Mouse (Mus musculus): ENCODE data around the gene Plagl2.

DNA sequence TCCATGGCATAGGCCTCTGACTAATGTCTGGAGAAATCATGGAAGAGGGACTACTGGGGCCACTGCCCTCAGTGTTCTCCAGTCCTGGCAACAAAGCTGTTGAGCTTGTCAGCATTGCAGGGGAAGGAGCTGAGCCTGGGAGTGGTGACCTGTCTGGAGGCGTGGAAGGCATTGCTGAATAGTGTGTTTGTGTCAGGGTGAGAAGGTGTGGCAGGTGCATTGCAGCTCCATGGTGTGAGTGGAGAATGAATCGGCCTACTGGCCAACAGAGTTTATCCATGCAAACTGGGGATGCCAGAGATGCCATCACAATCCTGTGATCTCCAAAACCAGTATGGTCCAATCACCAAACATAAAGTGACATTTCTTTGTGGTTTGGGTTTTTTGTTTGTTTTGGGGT, 15.4 kb upstream of the Plagl2 start:
- TF ChIP-seq CTCF (IDR thresholded peaks at IDR 0.05; ENCODE audit: borderline replicate concordance, extremely low read depth, insufficient read depth, insufficient read length) (no peak), POLR2A (IDR thresholded peaks at IDR 0.05; ENCODE audit: borderline replicate concordance, extremely low read depth, insufficient read depth, insufficient read length, poor library complexity, severe bottlenecking) (no peak)

All from brain, embryonic 14.5 days (tissue).